Mouse (Mus musculus): Measurements from ENCODE around the gene Kat7. TPM values are rescaled to one million over a fixed set of nuclear protein-coding genes. Genes with fewer than 3 reads are reported as not detected.
A peak's percentile ranks its signal among the peaks of the same experiment; 100 is the strongest.

The Kat7 gene
- polyA plus RNA-seq (2015; fragmentation: Nextera tagmentation; extraction: Ambion mirVana) = 66.0 and 77.5 TPM in 2 replicates

DNA sequence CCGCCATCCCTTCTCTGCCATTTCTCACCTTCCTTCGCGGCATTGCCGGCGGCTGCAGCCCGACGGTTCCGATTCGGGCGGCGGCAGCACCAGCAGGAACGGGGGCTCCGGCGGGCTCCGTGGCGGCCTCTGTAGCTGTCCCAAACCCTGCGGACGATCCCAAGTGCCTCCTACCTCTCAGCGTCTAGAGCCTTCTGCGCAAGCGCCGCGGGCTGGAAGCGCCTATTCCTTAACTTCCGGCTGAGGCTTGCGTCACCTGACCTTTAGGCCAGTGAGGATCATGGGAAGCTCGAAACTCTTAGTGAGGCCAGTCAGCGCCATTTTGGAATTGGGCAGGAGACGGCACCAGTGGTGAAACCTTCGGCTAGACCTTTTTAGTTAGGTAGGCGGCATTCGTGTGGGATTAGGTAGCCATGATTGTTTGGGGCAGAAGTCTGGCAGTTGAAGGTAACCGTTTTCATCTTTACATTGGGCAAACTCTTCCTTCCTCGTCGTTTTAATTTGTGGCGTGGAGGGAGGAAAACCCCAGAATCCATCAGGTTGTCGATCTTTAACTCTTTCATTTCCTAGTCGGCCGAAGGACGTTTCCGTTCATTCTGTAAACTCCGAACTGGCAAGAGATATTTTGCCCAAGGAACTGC lies at the start of gene Kat7:
Kat7 (minus strand) TSS at position 240 of the 641 bp plus-strand sequence.
- peak within 1 kb of the TSS; percentile 81 for H3K4me2 ChIP-seq
- H3K27me3 ChIP-seq = no peaks in the 10 kb centered on the region
- under 1% methylated on average over 42 of the region's 42 CpGs for WGBS
- H3K9me3 ChIP-seq (replicated peaks) = no peaks in the 10 kb centered on the region
- ATAC-seq = peak; percentile 94
- H3K36me3 ChIP-seq (ENCODE audit: poor library complexity, severe bottlenecking) = peaks cover 11% of the 10 kb centered on the region
- H3K27ac ChIP-seq = peak within 1 kb of the TSS; percentile 95
- H3K4me1 ChIP-seq = peaks cover 26% of the 10 kb centered on the region
- peak within 1 kb of the TSS; percentile 90 for H3K9ac ChIP-seq
- peak within 1 kb of the TSS; percentile 91 for H3K4me3 ChIP-seq

DNA sequence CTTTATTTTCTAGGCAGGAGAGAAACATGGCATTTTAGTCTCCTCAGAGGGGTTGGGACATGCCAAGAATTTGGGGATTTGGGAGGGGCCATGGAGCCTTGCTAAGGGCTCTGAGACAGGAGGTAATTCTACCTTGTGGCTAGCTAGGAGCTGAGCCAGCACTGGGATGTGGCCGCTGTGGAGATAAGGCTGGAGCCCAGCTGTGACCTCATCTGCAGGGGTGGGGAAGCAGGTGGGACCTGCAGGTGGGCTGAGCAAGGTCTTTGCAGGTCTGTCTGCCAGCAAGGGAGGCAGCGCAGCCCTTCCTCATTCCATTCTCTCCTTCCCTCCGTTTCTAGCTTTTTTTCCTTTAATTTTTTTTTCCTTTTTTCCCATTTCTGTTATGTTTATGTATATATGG lies 48.2 kb upstream of the Kat7 start:
- Histone ChIP-seq H3K4me2 (no peak overlapping the region), H3K4me3 (no peak overlapping the region), H3K27ac (no peak overlapping the region), H3K27me3 (no peaks in the 10 kb centered on the region), H3K9ac (no peak overlapping the region), H3K36me3 (ENCODE audit: poor library complexity, severe bottlenecking) (no peaks in the 10 kb centered on the region), H3K9me3 (replicated peaks) (no peaks in the 10 kb centered on the region), H3K4me1 (peaks cover 8% of the 10 kb centered on the region; the same call in 1 of the 2 replicates)
- no peak for ATAC-seq
- 68% methylated on average over 3 of the region's 3 CpGs for WGBS

DNA sequence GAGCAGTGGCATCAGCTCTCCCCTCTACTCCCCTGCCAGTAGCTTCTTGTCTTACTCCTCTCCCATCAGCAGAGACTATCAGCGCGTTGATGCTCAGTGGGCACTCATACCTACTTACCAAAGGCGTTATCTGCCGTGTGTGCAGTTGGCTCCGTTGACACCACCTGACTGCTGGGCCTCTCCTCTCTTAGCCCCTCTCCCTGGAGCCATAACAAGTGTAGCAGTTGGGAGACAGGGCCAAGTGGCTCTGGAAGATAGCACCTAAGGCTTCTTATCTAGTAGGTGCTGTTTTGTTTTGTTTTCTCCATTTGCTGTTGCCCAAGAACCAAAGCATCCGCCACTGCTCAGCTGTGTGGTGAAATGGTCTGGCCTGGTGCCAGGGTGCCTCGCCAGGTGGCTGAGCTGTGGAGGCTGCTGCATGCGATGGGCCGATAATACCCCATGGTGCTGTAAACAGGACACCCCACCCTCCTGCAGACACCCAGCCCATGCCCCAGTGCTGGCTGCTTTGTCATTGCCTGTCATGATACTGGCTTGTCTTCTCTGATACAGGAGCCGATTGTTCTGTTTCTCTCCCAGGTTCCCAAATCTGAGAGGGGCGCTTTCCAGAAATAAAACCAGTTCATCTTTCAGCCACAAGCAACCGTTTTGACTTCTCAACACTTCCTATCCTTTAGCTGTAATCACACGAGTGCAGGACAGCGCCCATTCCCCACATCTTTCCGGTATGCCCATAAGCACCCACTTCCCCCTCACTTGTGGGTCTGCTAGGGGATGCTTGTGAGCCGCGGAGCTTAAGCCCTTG lies 46.6 kb upstream of the Kat7 start:
- H3K27me3 ChIP-seq = no peaks in the 10 kb centered on the region
- no peaks in the 10 kb centered on the region for H3K36me3 ChIP-seq (ENCODE audit: poor library complexity, severe bottlenecking)
- H3K9me3 ChIP-seq (replicated peaks) = no peaks in the 10 kb centered on the region
- WGBS = 78% methylated on average over 17 of the region's 17 CpGs
- no peak overlapping the region for H3K4me2 ChIP-seq
- no peak overlapping the region for H3K9ac ChIP-seq
- H3K4me3 ChIP-seq = no peak overlapping the region
- 0 out of 2 replicates have a peak, but pooled peaks have one; percentile 55 for ATAC-seq
- H3K4me1 ChIP-seq = peaks cover 8% of the 10 kb centered on the region; the same call in 1 of the 2 replicates
- peak overlapping the region; percentile 12; the same call in 1 of the 2 replicates for H3K27ac ChIP-seq

DNA sequence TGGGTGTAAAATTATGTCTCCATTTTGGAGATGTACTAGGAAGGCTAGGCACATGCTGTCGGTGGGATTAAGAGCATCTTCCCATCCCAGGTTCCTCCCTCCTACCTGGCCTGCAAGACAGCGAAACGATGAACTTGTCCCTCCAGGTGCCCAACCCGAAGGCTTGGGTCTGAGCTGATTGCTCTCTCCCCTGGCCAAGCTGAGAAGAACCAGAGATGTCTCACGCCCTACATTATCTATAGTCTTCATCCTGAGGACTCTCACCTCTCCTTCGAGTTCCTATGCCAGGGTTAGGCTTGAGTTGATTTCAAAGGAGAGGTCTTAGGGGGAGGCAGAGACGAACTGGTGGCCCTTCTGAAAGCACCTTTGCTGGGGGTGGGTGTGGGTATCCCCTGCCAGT lies 46.0 kb upstream of the Kat7 start:
- Histone ChIP-seq H3K9me3 (replicated peaks) (no peaks in the 10 kb centered on the region), H3K9ac (no peak overlapping the region), H3K4me1 (peaks cover 8% of the 10 kb centered on the region; the same call in 1 of the 2 replicates), H3K27ac (peak overlapping the region; percentile 12; the same call in 1 of the 2 replicates), H3K4me3 (no peak overlapping the region), H3K4me2 (no peak overlapping the region), H3K36me3 (ENCODE audit: poor library complexity, severe bottlenecking) (no peaks in the 10 kb centered on the region), H3K27me3 (no peaks in the 10 kb centered on the region)
- no peak for ATAC-seq
- WGBS = 86% methylated on average over 7 of the region's 7 CpGs

DNA sequence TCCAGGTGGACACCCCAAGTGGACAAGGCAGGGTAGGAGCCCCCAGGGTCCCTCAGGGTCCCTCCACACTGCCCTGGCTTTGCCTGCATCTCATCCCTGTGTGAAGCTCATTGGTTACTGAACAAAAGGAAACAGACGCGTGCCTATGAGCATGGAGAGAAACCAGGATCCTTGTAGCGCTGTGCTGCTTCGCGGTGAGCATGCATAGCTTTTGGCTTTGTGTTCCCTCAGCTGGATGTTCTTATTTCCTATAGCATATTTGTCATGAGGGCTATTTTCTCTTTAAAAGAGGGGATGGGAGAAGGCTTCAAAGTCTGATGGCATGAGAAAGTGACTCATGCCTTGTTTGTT lies 45.6 kb upstream of the Kat7 start:
- Histone ChIP-seq H3K9me3 (replicated peaks) (no peaks in the 10 kb centered on the region), H3K27ac (no peak overlapping the region), H3K4me1 (peaks cover 8% of the 10 kb centered on the region; the same call in 1 of the 2 replicates), H3K27me3 (no peaks in the 10 kb centered on the region), H3K9ac (no peak overlapping the region), H3K36me3 (ENCODE audit: poor library complexity, severe bottlenecking) (no peaks in the 10 kb centered on the region), H3K4me3 (no peak overlapping the region), H3K4me2 (no peak overlapping the region)
- ATAC-seq = no peak
- WGBS = 88% methylated on average over 5 of the region's 5 CpGs

DNA sequence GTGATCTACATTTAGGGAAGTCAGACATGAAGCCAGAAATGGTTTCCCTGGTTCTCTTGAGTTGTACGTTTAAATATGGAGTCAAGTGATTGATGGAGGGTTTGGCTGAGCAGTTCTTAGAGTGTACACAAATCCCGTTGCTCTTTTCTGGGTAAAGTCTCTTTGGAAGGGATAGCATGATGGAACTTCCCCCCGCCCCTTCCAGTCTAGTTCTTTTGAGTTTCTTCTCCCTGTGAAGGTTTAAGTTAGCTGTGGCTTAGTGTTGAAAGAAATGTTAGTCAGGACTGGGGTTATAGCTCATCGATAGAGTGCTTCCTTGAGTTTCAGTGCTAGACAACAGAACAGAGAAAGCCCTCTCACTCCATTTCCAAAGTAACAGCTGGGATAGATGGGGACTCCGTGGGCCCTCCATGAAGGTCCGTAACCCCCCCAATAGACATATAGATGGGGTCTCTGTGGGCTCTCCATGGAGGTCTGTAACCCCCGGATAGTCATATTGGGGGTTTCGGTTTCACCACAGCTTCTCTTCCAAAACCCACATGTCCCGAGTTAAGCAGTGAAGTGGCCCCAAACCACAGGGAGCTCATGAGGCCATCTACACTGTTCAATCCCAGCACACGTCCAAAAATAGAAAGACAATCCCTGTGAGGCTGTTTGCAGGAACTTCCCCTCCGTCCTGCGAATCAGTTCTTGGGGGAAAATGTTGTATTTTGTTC lies 45.1 kb upstream of the Kat7 start:
- peaks cover 8% of the 10 kb centered on the region; the same call in 1 of the 2 replicates for H3K4me1 ChIP-seq
- H3K9ac ChIP-seq = no peak overlapping the region
- H3K27ac ChIP-seq = no peak overlapping the region
- H3K36me3 ChIP-seq (ENCODE audit: poor library complexity, severe bottlenecking) = no peaks in the 10 kb centered on the region
- 89% methylated on average over 12 of the region's 12 CpGs for WGBS
- H3K4me2 ChIP-seq = no peak overlapping the region
- no peaks in the 10 kb centered on the region for H3K9me3 ChIP-seq (replicated peaks)
- no peaks in the 10 kb centered on the region for H3K27me3 ChIP-seq
- ATAC-seq = no peak
- H3K4me3 ChIP-seq = no peak overlapping the region

DNA sequence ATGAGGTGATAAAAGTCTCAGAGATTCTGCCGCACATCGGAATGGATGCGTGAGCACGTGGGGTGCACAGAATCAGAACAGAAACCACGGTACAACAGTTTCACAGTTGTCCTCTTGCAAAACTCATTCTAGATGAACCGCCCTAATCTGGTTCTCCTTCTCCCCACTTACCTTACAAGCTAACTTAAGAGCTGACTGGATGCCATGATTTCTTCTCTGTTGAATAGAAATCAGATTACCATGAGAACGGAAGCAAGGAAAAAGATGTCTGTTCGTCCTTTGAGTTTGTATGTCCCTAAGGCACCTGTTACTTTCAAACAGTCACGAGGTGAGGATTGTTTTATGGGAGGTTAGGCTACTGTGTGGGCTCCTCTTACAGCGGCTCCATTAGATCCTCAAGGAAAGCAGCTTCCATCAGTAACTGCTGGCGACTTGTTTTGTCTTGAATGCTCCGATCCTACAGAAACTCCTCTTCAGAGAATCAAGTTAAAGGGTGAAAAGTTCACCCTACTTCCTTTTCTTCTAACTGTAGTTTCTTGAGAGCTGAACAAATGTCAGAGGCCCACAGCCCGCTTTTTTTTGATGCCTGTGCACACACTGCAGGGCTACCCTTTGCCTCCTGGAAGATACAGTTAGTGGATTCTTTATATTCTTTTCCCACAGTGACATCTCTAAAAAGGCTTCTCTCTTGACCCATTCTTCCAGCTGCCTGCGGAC lies 44.3 kb upstream of the Kat7 start:
- WGBS = 94% methylated on average over 14 of the region's 14 CpGs
- no peak overlapping the region for H3K4me3 ChIP-seq
- no peaks in the 10 kb centered on the region for H3K36me3 ChIP-seq (ENCODE audit: poor library complexity, severe bottlenecking)
- H3K27ac ChIP-seq = no peak overlapping the region
- H3K9ac ChIP-seq = no peak overlapping the region
- no peak overlapping the region for H3K4me2 ChIP-seq
- H3K4me1 ChIP-seq = peaks cover 8% of the 10 kb centered on the region; the same call in 1 of the 2 replicates
- ATAC-seq = no peak
- H3K27me3 ChIP-seq = no peaks in the 10 kb centered on the region
- H3K9me3 ChIP-seq (replicated peaks) = no peaks in the 10 kb centered on the region

DNA sequence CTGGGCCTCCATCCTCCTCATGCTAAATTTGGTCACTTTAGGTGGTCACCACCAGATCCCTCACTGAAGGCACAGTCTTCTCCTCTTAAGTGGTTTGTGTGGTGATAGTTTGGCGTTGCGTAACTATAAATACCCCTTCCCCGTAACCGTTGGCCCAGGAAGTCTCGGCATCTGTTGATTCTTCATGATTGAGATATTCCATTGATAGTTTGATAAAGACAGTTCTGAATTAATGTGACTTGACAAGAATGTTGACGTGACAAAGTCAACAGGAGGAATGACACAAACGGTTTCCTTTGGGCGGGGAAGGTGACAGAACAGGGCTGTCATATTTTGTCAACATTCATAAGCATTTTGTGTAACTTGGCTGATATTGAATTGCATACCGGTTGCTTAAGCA lies 43.2 kb upstream of the Kat7 start:
- 95% methylated on average over 9 of the region's 9 CpGs for WGBS
- ATAC-seq = no peak
- Histone ChIP-seq H3K9me3 (replicated peaks) (no peaks in the 10 kb centered on the region), H3K4me2 (no peak overlapping the region), H3K27me3 (no peaks in the 10 kb centered on the region), H3K36me3 (ENCODE audit: poor library complexity, severe bottlenecking) (0 out of 2 replicates have a peak, but pooled peaks cover 6% of the 10 kb centered on the region), H3K9ac (no peak overlapping the region), H3K4me1 (peaks cover 8% of the 10 kb centered on the region; the same call in 1 of the 2 replicates), H3K27ac (no peak overlapping the region), H3K4me3 (no peak overlapping the region)

DNA sequence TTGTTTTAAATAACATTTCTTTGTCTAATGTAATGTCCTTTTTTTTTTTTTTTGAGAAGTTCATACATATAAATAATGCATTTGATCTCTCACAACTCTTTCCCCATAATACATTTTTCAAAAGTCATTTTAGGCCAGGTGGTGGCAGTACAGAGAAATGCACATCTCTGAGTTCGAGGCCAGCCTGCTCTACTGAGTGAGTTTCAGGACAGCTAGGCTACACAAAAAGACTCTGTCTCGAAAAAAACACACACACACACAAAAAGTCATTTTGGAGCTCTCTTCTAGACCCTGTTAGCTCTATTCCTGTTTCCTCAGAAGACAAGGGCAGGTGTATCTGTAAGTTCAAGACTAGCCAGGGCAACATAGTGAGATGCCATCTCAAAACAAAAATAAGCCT lies 42.6 kb upstream of the Kat7 start:
- H3K4me3 ChIP-seq = no peak overlapping the region
- WGBS = 79% methylated on average over 2 of the region's 2 CpGs
- ATAC-seq = no peak
- H3K27ac ChIP-seq = no peak overlapping the region
- no peak overlapping the region for H3K9ac ChIP-seq
- no peaks in the 10 kb centered on the region for H3K27me3 ChIP-seq
- no peak overlapping the region for H3K4me2 ChIP-seq
- H3K9me3 ChIP-seq (replicated peaks) = no peaks in the 10 kb centered on the region
- H3K36me3 ChIP-seq (ENCODE audit: poor library complexity, severe bottlenecking) = 0 out of 2 replicates have a peak, but pooled peaks cover 6% of the 10 kb centered on the region
- peaks cover 8% of the 10 kb centered on the region; the same call in 1 of the 2 replicates for H3K4me1 ChIP-seq

DNA sequence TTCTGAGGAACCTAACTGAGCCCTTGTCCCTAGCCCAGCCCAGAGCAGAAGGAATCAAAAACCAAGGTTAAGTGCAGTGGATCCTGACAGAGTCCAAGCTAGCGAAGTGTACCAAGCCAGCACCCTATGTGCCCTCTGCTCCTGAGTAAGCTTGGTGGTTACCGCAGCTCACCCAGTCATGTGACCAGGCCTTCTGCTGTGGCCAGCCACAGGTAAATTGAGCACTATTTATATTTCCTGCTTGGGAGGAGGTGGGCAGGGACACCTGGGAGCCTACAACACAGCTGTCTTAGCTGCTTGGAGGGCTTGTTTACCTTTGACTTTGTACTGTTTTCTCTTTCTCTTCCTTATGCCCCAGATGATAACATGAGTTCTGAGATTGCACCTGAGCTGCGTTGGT lies 40.9 kb upstream of the Kat7 start:
- H3K4me3 ChIP-seq = no peak overlapping the region
- H3K27me3 ChIP-seq = no peaks in the 10 kb centered on the region
- no peaks in the 10 kb centered on the region for H3K4me1 ChIP-seq
- H3K9me3 ChIP-seq (replicated peaks) = no peaks in the 10 kb centered on the region
- no peak overlapping the region for H3K27ac ChIP-seq
- H3K36me3 ChIP-seq (ENCODE audit: poor library complexity, severe bottlenecking) = 0 out of 2 replicates have a peak, but pooled peaks cover 6% of the 10 kb centered on the region
- 89% methylated on average over 3 of the region's 3 CpGs for WGBS
- H3K4me2 ChIP-seq = no peak overlapping the region
- ATAC-seq = no peak
- no peak overlapping the region for H3K9ac ChIP-seq

DNA sequence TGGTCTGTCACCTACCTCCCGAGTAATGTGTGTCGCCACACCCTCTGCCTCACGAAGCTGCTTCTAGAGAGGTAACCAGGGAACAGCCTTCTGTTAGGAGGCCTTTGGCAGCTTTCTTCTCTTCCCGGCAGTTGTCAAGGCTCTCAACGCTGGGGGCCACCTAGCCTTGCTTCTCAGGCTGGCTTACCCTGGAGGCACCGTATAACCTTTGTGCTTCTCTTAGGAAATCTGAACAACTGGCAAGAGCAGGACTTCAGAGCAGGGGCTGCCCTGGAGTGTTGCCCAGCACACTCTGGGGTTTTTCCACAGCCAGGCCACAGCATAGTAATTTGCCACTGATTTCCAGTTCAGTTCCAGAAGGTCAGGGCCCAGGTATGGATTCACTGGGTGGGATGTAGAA lies 40.2 kb upstream of the Kat7 start:
- WGBS = 73% methylated on average over 6 of the region's 6 CpGs
- no peak for ATAC-seq
- Histone ChIP-seq H3K36me3 (ENCODE audit: poor library complexity, severe bottlenecking) (0 out of 2 replicates have a peak, but pooled peaks cover 6% of the 10 kb centered on the region), H3K9me3 (replicated peaks) (no peaks in the 10 kb centered on the region), H3K27ac (no peak overlapping the region; the same call in 1 of the 2 replicates), H3K4me1 (no peaks in the 10 kb centered on the region), H3K4me3 (no peak overlapping the region), H3K4me2 (no peak overlapping the region), H3K27me3 (no peaks in the 10 kb centered on the region), H3K9ac (no peak overlapping the region)

All from forebrain, embryonic 13.5 days (tissue).